Mouse (Mus musculus): Measurements from ENCODE around the gene Npffr2. TPM values are rescaled to one million over a fixed set of nuclear protein-coding genes. Genes with fewer than 3 reads are reported as not detected.

Gene Npffr2
- total RNA-seq, 2 experiments from 2014 or later: not detected

Other genes starting within 250 kb of the Npffr2 start
- 100 to 1,000 TPM in 1 of 2 experiments, 1 to 10 TPM in 1; 8.5 to 281 TPM for gene Gc, start 69.5 kb upstream of the Npffr2 start, total RNA-seq (2021)

Data from adrenal gland, postnatal 4 days (tissue).